Mouse (Mus musculus) hindbrain, postnatal 0 days (tissue): ENCODE results near the gene Foxo4. TPM values are rescaled to one million over a fixed set of nuclear protein-coding genes. Genes with fewer than 3 reads are reported as not detected.
A peak's percentile ranks its signal among the peaks of the same experiment; 100 is the strongest.

ENCODE experiments used
- ATAC-seq: fragments of 200-750 bp; cut with Nextera tagmentation; 2 replicates; pipeline ENCODE4 v1.8.0; 2017; ENCODE audit warnings: mild to moderate bottlenecking, moderate TSS enrichment, moderate library complexity
- DNase-seq: peaks from one replicate; pipeline ENCODE4 v3.0.0-alpha.2; 2015; ENCODE audit warnings: low spot score
- H3K27ac ChIP-seq: fragments of 300-500 bp; sonication (generic); 2 replicates; pipeline ENCODE4 v1.5.1; 2014; ENCODE audit warnings: mild to moderate bottlenecking
- H3K27me3 ChIP-seq: fragments of 300-500 bp; sonication (generic); 2 replicates; pipeline ENCODE4 v1.6.1; 2014; ENCODE audit warnings: low read length, mixed read lengths; ENCODE audit not compliant: insufficient read depth
- H3K36me3 ChIP-seq: fragments of 300-500 bp; sonication (generic); 2 replicates; pipeline ENCODE4 v1.6.1; 2014; ENCODE audit warnings: low read length, mixed read lengths; ENCODE audit not compliant: insufficient read depth
- H3K4me1 ChIP-seq: fragments of 300-500 bp; sonication (generic); 2 replicates; pipeline ENCODE4 v1.6.1; 2014; ENCODE audit warnings: antibody characterized with exemption, low read length, mixed read lengths; ENCODE audit not compliant: insufficient read depth
- H3K4me2 ChIP-seq: fragments of 300-500 bp; sonication (generic); 2 replicates; pipeline ENCODE4 v1.6.1; 2014; ENCODE audit warnings: low read depth, mild to moderate bottlenecking, low read length, moderate library complexity, mixed read lengths
- H3K4me3 ChIP-seq: fragments of 300-500 bp; sonication (generic); 2 replicates; pipeline ENCODE4 v1.5.1; 2014; ENCODE audit warnings: low read length
- H3K9ac ChIP-seq: fragments of 300-500 bp; sonication (generic); replicated peaks from 2 replicates; pipeline ENCODE4 v1.6.1; 2014; ENCODE audit warnings: mild to moderate bottlenecking, low read length, moderate library complexity, mixed read lengths
- H3K9me3 ChIP-seq: fragments of 300-500 bp; sonication (generic); 2 replicates; pipeline ENCODE4 v1.6.1; 2016; ENCODE audit warnings: low read length, mixed read lengths
- CTCF ChIP-seq: IDR thresholded peaks from 2 replicates; pipeline ENCODE4 v1.5.1; 2016; ENCODE audit warnings: antibody characterized with exemption, control low read depth, low read depth
- WGBS: fragments of 180-500 bp; shearing (Covaris S2); extraction: QIAGEN DNeasy Blood & Tissue Kit; methylation state at CpG from one replicate; pipeline ENCODE4 v1.1.7; 2014; 5-methylcytosine and 5-hydroxymethylcytosine counted together
- polyA plus RNA-seq: library from polyadenylated mRNA; unstranded; fragments of >200 nt; fragmentation: Nextera tagmentation; extraction: Ambion mirVana; gene quantifications from 2 replicates; pipeline ENCODE4 v1.2.1, GENCODE M21; 2015
- total RNA-seq: library from RNA; depleted of rRNA; stranded (reverse); fragments of >200 nt; gene quantifications from 2 replicates; pipeline ENCODE4 v1.2.3, GENCODE M21; 2014

The Foxo4 gene
- total and polyA plus RNA-seq, 2 experiments from 2014 or later = 0.63 to 21.4 TPM

- peak within 1 kb of the TSS; percentile 62 for H3K9ac ChIP-seq
- DNase-seq = peak; percentile 90
- H3K27me3 ChIP-seq = no peaks in the 10 kb centered on the region
- H3K4me2 ChIP-seq = peak within 1 kb of the TSS; percentile 59
- no peaks in the 10 kb centered on the region for H3K36me3 ChIP-seq
- peak within 1 kb of the TSS; percentile 49 for H3K4me3 ChIP-seq
- H3K4me1 ChIP-seq = no peaks in the 10 kb centered on the region
- ATAC-seq = peak; percentile 98
- H3K27ac ChIP-seq = peak within 1 kb of the TSS; percentile 73
- TF ChIP-seq CTCF = no peak
- H3K9me3 ChIP-seq = no peaks in the 10 kb centered on the region
- 25% methylated on average over 54 of the region's 54 CpGs for WGBS
These were observed 19.8 kb downstream of the Foxo4 start, which contains the start of gene Med12 for GRCm38 (mm10) chrX:101273875-101274738. Med12 (plus strand) TSS chrX:101274030.

- no peak for ATAC-seq
These were observed 28.5 kb downstream of the Foxo4 start for GRCm38 (mm10) chrX:101282813-101283212.

GRCm38 (mm10) chrX:101285534-101285933, 31.2 kb downstream of the Foxo4 start:
- Histone ChIP-seq H3K36me3 (peaks cover 16% of the 10 kb centered on the region; the same call in 1 of the 2 replicates), H3K27me3 (no peaks in the 10 kb centered on the region), H3K9ac (no peak overlapping the region), H3K27ac (no peak overlapping the region), H3K9me3 (no peaks in the 10 kb centered on the region), H3K4me3 (no peak overlapping the region), H3K4me1 (no peaks in the 10 kb centered on the region), H3K4me2 (no peak overlapping the region)
- DNase-seq = peak; percentile 64
- peak; percentile 79 for TF ChIP-seq CTCF
- ATAC-seq = peak; percentile 49; the same call in 1 of the 2 replicates
- 25% methylated on average over 6 of the region's 6 CpGs for WGBS

More at GRCm38 (mm10) chrX:101282813-101283212, 28.5 kb downstream of the Foxo4 start:
- Histone ChIP-seq H3K9me3 (no peaks in the 10 kb centered on the region), H3K27me3 (no peaks in the 10 kb centered on the region), H3K36me3 (peaks cover 8% of the 10 kb centered on the region; the same call in 1 of the 2 replicates), H3K4me3 (no peak overlapping the region), H3K4me2 (no peak overlapping the region), H3K9ac (no peak overlapping the region), H3K27ac (no peak overlapping the region), H3K4me1 (no peaks in the 10 kb centered on the region)
- TF ChIP-seq CTCF = no peak
- 74% methylated on average over 6 of the region's 6 CpGs for WGBS
- DNase-seq = no peak

GRCm38 (mm10) chrX:101285953-101286670, 31.8 kb downstream of the Foxo4 start:
- no peaks in the 10 kb centered on the region for H3K4me1 ChIP-seq
- no peak for ATAC-seq
- H3K36me3 ChIP-seq = peaks cover 17% of the 10 kb centered on the region; the same call in 1 of the 2 replicates
- no peak overlapping the region for H3K4me2 ChIP-seq
- no peak for DNase-seq
- H3K27me3 ChIP-seq = no peaks in the 10 kb centered on the region
- no peak for TF ChIP-seq CTCF
- H3K9ac ChIP-seq = no peak overlapping the region
- no peaks in the 10 kb centered on the region for H3K9me3 ChIP-seq
- H3K4me3 ChIP-seq = no peak overlapping the region
- 91% methylated on average over 14 of the region's 14 CpGs for WGBS
- no peak overlapping the region for H3K27ac ChIP-seq

- Histone ChIP-seq H3K27me3 (no peaks in the 10 kb centered on the region), H3K4me3 (no peak overlapping the region), H3K27ac (no peak overlapping the region), H3K4me1 (no peaks in the 10 kb centered on the region), H3K36me3 (peaks cover 17% of the 10 kb centered on the region; the same call in 1 of the 2 replicates), H3K9me3 (no peaks in the 10 kb centered on the region), H3K4me2 (no peak overlapping the region), H3K9ac (no peak overlapping the region)
- TF ChIP-seq CTCF = no peak
- WGBS = 96% methylated on average over 3 of the region's 3 CpGs
- no peak for ATAC-seq
- DNase-seq = no peak
These were observed 33.2 kb downstream of the Foxo4 start for GRCm38 (mm10) chrX:101287543-101287942.

- no peaks in the 10 kb centered on the region for H3K4me1 ChIP-seq
- no peak for ATAC-seq
These were observed 34.1 kb downstream of the Foxo4 start for GRCm38 (mm10) chrX:101288432-101288831.

More at GRCm38 (mm10) chrX:101288432-101288831, 34.1 kb downstream of the Foxo4 start:
- H3K4me3 ChIP-seq = no peak overlapping the region
- no peak overlapping the region for H3K9ac ChIP-seq
- TF ChIP-seq CTCF = no peak
- WGBS = 83% methylated on average over 6 of the region's 6 CpGs
- no peaks in the 10 kb centered on the region for H3K9me3 ChIP-seq
- no peaks in the 10 kb centered on the region for H3K27me3 ChIP-seq
- no peak overlapping the region for H3K27ac ChIP-seq
- H3K36me3 ChIP-seq = peaks cover 17% of the 10 kb centered on the region; the same call in 1 of the 2 replicates
- no peak for DNase-seq
- H3K4me2 ChIP-seq = no peak overlapping the region
